Mouse (Mus musculus): ENCODE results near the gene Gm28230. TPM values are rescaled to one million over a fixed set of nuclear protein-coding genes. Genes with fewer than 3 reads are reported as not detected.

Gm28230 gene
- polyA plus RNA-seq, 1 experiment from 2014 or later = not detected

DNA sequence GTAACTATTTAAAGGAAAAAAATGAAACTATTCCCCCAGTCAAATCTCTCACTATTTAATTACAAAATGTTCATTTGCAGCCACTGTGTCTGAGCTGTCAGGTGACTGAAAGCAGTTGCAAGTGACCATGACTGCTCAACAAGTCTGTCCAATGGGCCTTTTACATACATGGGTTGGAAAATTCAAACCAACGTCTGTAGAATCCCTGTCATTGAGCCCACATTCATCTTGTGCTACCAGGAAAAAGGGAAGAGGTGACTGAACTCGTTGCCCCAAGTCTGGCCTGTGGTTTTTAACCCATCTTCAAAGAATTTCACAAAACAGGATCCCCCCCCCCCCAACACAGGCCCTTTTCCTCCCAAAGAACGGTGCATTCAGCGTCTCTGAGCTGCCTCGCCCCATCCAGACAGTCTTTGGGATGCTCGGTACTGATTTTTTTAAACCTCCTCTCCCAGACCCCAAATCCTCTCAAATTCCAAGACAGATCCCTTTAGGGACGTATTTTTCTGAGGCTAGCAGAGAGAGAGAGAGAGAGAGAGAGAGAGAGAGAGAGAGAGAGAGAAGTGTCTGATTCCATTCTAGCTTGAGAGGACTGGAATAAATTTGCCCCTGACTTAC is 30.6 kb upstream of the Gm28230 start:
- WGBS = 4% methylated on average over 7 of the region's 7 CpGs
- no peaks in the 10 kb centered on the region for H3K9me3 ChIP-seq (replicated peaks; ENCODE audit: control insufficient read depth, low read length, poor library complexity, severe bottlenecking)

DNA sequence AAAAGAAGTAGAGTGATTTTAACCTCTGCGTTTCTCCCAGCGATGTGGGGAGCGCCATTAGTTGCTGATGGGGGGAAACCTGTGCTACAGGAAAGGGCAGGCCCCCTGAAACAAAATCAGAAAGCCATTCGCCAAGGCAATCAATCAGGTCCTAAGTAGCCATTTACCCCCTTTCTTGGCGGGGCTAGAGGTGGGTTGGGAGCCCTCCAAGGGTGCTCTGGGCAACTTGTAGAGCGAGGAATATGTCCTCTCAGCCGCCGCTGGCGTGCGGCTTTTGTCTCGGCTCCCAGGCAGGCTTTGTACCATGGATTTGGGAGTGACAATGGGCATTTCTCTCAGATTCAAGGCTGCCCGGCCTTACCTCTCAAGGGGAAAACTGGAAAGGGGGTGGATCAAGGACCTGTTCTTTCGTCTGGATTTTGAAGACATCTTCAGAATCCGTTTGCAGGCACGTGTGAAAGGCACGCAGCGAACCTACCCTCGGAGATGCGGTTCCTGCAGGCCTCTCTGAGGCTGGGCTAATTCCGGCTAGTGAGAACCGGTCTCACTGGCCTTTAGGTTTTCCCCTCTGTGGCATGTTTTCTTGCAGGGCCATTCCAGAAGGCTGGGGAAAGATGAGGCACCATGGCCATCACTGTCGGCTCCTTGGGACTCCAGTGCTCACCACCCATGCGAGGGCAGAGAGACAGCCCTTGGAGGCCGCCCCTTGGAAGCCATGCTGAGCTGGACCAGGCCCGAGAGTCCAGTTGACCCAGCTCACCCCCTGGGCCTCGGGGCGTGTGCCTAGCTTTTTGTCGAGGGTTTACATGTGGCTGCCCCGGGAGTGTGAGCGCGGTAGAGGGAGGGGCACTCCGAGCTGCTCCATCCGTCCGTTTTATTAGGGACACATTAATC is 29.8 kb upstream of the Gm28230 start:
- H3K27me3 ChIP-seq (ENCODE audit: control insufficient read depth, insufficient read depth, low read depth, low read length) = peaks cover 78% of the 10 kb centered on the region
- no peaks in the 10 kb centered on the region for H3K9me3 ChIP-seq (replicated peaks; ENCODE audit: control insufficient read depth, low read length, poor library complexity, severe bottlenecking)
- no peaks in the 10 kb centered on the region for H3K36me3 ChIP-seq (ENCODE audit: control insufficient read depth, insufficient read depth, low read length)
- no peak overlapping the region for H3K9ac ChIP-seq (ENCODE audit: low read depth, low read length)
- no peak for ATAC-seq
- no peak overlapping the region for H3K27ac ChIP-seq (ENCODE audit: low read length)
- no peak overlapping the region for H3K4me2 ChIP-seq (ENCODE audit: low read length)
- H3K4me1 ChIP-seq (ENCODE audit: control insufficient read depth, insufficient read depth, low read length) = peaks cover 4% of the 10 kb centered on the region
- under 1% methylated on average over 34 of the region's 34 CpGs for WGBS
- H3K4me3 ChIP-seq (ENCODE audit: low read depth, low read length) = no peak overlapping the region

More for the DNA sequence above, 30.6 kb upstream of the Gm28230 start:
- Histone ChIP-seq H3K9ac (ENCODE audit: low read depth, low read length) (no peak overlapping the region), H3K36me3 (ENCODE audit: control insufficient read depth, insufficient read depth, low read length) (no peaks in the 10 kb centered on the region), H3K27ac (ENCODE audit: low read length) (no peak overlapping the region), H3K27me3 (ENCODE audit: control insufficient read depth, insufficient read depth, low read depth, low read length) (peaks cover 79% of the 10 kb centered on the region), H3K4me1 (ENCODE audit: control insufficient read depth, insufficient read depth, low read length) (peaks cover 4% of the 10 kb centered on the region), H3K4me3 (ENCODE audit: low read depth, low read length) (no peak overlapping the region), H3K4me2 (ENCODE audit: low read length) (no peak overlapping the region)
- ATAC-seq = no peak

DNA sequence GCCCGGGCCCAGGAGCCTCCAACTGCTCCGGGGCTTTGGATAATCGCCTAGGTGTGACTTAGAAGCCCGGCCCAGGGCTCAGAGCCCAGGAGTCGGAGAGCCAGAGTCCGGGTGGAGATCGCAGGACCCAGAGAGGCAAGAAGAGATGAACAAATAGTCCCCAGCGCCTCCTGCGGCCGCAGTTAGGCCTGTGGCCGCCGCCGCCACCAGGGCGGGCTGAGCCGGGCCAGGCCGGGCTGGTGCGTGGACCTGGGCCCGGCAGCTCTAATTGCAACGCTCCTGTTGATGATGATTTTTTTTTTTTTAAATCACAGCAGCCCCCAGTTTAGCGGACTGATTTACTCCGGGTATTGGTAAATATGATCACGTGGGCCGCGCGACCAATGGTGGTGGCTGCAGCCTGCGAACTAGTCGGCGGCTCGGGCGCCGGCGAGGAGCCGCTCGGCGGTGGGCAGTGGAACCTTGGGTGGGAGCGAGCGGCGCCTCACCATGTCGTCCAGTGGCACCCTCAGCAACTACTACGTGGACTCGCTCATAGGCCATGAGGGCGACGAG is 28.9 kb upstream of the Gm28230 start, which contains the start of gene Hoxd9:
Hoxd9 (plus strand) TSS at position 161 of the 555 bp plus-strand sequence.
- Histone ChIP-seq H3K4me1 (ENCODE audit: control insufficient read depth, insufficient read depth, low read length) (peaks cover 4% of the 10 kb centered on the region), H3K4me2 (ENCODE audit: low read length) (peak within 1 kb of the TSS; percentile 43), H3K4me3 (ENCODE audit: low read depth, low read length) (peak within 1 kb of the TSS; percentile 13), H3K9ac (ENCODE audit: low read depth, low read length) (no peak within 1 kb of the TSS), H3K27ac (ENCODE audit: low read length) (no peak within 1 kb of the TSS), H3K36me3 (ENCODE audit: control insufficient read depth, insufficient read depth, low read length) (no peaks in the 10 kb centered on the region), H3K9me3 (replicated peaks; ENCODE audit: control insufficient read depth, low read length, poor library complexity, severe bottlenecking) (no peaks in the 10 kb centered on the region), H3K27me3 (ENCODE audit: control insufficient read depth, insufficient read depth, low read depth, low read length) (peaks cover 73% of the 10 kb centered on the region)
- 1% methylated on average over 43 of the region's 43 CpGs for WGBS
- no peak for ATAC-seq

DNA sequence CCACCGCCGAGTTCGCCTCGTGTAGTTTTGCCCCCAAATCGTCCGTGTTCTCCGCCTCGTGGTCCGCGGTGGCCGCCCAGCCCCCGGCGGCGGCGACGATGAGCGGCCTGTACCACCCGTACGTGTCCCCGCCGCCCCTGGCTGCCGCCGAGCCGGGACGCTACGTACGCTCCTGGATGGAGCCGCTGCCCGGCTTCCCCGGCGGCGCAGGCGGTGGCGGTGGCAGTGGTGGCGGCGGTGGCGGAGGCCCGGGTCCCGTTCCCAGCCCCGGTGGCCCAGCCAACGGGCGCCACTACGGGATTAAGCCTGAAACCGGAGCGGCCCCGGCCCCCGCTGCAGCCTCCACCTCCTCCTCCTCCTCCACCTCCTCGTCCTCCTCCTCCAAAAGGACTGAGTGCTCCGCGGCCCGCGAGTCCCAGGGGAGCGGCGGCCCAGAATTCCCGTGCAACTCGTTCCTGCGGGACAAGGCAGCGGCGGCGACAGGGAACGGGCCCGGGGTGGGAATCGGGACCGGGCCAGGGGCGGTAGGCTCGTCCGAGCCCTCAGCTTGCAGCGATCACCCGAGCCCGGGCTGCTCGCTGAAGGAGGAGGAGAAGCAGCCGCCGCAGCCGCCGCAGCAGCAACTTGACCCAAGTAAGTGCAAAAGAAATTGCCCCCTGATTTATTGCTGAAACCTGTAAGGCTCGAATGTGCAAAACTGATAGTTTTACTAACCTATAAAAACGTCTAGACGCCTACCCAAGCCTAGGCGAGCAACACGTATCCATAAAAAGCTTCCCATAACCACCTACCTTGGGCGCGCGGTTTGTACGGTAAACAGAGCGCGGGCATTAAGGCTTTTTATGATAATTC is 28.1 kb upstream of the Gm28230 start:
- Histone ChIP-seq H3K36me3 (ENCODE audit: control insufficient read depth, insufficient read depth, low read length) (no peaks in the 10 kb centered on the region), H3K27me3 (ENCODE audit: control insufficient read depth, insufficient read depth, low read depth, low read length) (peaks cover 68% of the 10 kb centered on the region), H3K27ac (ENCODE audit: low read length) (no peak overlapping the region), H3K4me1 (ENCODE audit: control insufficient read depth, insufficient read depth, low read length) (peaks cover 4% of the 10 kb centered on the region), H3K9ac (ENCODE audit: low read depth, low read length) (no peak overlapping the region), H3K9me3 (replicated peaks; ENCODE audit: control insufficient read depth, low read length, poor library complexity, severe bottlenecking) (no peaks in the 10 kb centered on the region), H3K4me3 (ENCODE audit: low read depth, low read length) (peak overlapping the region; percentile 13), H3K4me2 (ENCODE audit: low read length) (peak overlapping the region; percentile 43)
- WGBS = under 1% methylated on average over 82 of the region's 86 CpGs
- no peak for ATAC-seq

DNA sequence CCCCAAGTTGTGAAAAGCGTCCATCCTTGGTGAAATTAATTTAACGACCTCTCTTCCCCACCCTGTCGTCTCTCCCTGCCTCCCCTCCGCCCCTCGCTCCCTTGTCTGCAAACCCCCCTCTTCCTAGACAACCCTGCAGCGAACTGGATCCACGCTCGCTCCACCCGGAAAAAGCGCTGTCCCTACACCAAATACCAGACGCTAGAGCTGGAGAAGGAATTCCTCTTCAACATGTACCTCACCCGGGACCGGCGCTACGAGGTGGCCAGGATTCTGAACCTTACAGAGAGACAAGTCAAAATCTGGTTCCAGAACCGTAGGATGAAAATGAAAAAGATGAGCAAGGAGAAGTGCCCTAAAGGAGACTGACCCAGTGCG is 27.5 kb upstream of the Gm28230 start:
- Histone ChIP-seq H3K4me2 (ENCODE audit: low read length) (no peak overlapping the region), H3K9me3 (replicated peaks; ENCODE audit: control insufficient read depth, low read length, poor library complexity, severe bottlenecking) (no peaks in the 10 kb centered on the region), H3K9ac (ENCODE audit: low read depth, low read length) (no peak overlapping the region), H3K4me3 (ENCODE audit: low read depth, low read length) (no peak overlapping the region), H3K27ac (ENCODE audit: low read length) (no peak overlapping the region), H3K27me3 (ENCODE audit: control insufficient read depth, insufficient read depth, low read depth, low read length) (peaks cover 67% of the 10 kb centered on the region), H3K4me1 (ENCODE audit: control insufficient read depth, insufficient read depth, low read length) (peaks cover 4% of the 10 kb centered on the region), H3K36me3 (ENCODE audit: control insufficient read depth, insufficient read depth, low read length) (no peaks in the 10 kb centered on the region)
- no peak for ATAC-seq
- 1% methylated on average over 17 of the region's 17 CpGs for WGBS

DNA sequence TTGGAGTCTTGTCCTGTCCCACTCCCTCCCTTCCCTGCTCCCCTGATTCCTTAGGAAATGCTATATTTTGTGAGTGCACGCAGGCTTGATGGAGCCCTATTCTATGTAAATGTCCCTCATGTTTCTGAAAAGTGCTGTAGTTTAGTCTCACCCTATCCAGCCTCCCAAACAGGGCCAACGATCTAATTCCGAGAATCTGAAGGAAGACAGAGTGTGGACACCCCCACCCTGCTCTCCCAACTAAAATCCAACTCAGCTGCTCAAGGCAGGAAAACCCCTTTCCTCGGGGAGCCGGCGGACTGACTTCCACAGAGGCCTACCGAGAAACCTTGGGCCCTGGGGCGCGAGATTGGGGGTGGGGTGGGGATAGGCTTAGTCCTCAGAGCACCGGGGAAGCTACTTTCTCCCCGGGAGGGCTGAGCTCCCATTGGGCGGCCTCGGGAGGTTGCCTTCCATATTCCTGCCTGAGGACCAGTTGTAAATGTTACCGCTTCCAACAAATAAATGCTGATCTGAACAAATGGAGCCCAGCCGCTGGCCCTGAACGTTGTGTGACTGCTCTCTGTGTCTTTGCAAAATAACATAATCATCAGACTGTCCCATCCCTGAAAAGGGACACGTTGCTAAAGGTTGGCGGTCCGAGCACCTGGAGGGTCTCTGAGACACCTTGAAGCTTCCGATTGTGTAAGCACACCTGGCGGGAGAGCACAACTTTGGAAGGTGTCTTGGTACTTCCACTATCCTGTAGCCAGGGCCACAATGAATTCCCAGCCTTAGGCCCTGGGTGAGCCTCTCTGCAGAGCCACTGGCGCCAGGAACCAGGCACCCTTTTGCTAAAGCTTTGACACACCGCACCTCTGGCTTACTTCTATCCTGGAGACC is 26.6 kb upstream of the Gm28230 start:
- 2% methylated on average over 23 of the region's 23 CpGs for WGBS
- Histone ChIP-seq H3K9me3 (replicated peaks; ENCODE audit: control insufficient read depth, low read length, poor library complexity, severe bottlenecking) (no peaks in the 10 kb centered on the region), H3K4me3 (ENCODE audit: low read depth, low read length) (no peak overlapping the region), H3K4me1 (ENCODE audit: control insufficient read depth, insufficient read depth, low read length) (peaks cover 4% of the 10 kb centered on the region), H3K27me3 (ENCODE audit: control insufficient read depth, insufficient read depth, low read depth, low read length) (peaks cover 65% of the 10 kb centered on the region), H3K4me2 (ENCODE audit: low read length) (no peak overlapping the region), H3K36me3 (ENCODE audit: control insufficient read depth, insufficient read depth, low read length) (no peaks in the 10 kb centered on the region), H3K27ac (ENCODE audit: low read length) (no peak overlapping the region), H3K9ac (ENCODE audit: low read depth, low read length) (no peak overlapping the region)
- no peak for ATAC-seq

DNA sequence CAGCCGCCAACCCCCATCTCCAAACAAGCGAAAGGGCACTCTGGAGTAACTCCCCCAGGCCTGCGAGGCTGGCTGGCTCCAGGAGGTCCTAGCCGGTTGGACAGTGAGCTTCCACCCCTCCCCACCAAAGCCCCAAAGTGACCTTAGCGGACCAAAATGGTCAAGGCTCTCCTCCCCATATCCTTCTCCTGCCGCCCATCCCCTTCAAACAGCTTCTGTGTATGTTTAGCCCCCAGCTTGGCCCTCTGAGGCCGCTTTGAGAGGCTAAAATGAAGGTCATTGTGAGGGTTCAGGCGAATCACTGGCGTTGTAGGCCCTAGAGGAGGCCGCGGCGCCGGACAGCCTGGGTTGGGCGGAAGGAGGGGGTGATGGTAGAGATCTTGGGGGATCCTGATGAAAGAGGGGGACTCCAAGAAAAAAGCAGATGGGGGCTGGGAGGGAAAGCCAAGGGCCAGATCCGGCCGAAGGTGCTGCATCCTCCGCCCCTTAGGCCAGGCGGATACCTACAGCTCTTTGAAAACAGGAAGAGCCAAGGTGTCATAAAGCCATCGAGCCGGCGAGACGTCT is 25.9 kb upstream of the Gm28230 start:
- Histone ChIP-seq H3K36me3 (ENCODE audit: control insufficient read depth, insufficient read depth, low read length) (no peaks in the 10 kb centered on the region), H3K4me3 (ENCODE audit: low read depth, low read length) (no peak overlapping the region), H3K9ac (ENCODE audit: low read depth, low read length) (no peak overlapping the region), H3K27me3 (ENCODE audit: control insufficient read depth, insufficient read depth, low read depth, low read length) (peaks cover 58% of the 10 kb centered on the region), H3K4me2 (ENCODE audit: low read length) (no peak overlapping the region), H3K4me1 (ENCODE audit: control insufficient read depth, insufficient read depth, low read length) (peaks cover 10% of the 10 kb centered on the region), H3K27ac (ENCODE audit: low read length) (no peak overlapping the region), H3K9me3 (replicated peaks; ENCODE audit: control insufficient read depth, low read length, poor library complexity, severe bottlenecking) (no peaks in the 10 kb centered on the region)
- no peak for ATAC-seq
- WGBS = 2% methylated on average over 22 of the region's 22 CpGs
